Mouse (Mus musculus): ENCODE data around the gene Heca. TPM values are rescaled to one million over a fixed set of nuclear protein-coding genes. Genes with fewer than 3 reads are reported as not detected.

The Heca gene
- polyA plus RNA-seq, 1 experiment, result 8.6 TPM

Other genes starting within 250 kb of the Heca start
- 70.7 and 80.9 TPM in 2 replicates for gene Cited2, start 224.8 kb downstream of the Heca start, polyA plus RNA-seq (2012; rRNA removed)
- 0.15 and 1.7 TPM in 2 replicates for gene Txlnb, start 151.8 kb downstream of the Heca start, polyA plus RNA-seq (2012; rRNA removed)
- 12.3 and 15.3 TPM in 2 replicates for gene Abracl, start 75.2 kb upstream of the Heca start, polyA plus RNA-seq (2012; rRNA removed)
- gene Reps1, start 107.8 kb upstream of the Heca start, polyA plus RNA-seq (2012; rRNA removed), result 31.8 and 39.3 TPM in 2 replicates

Data from kidney, adult 2 months (tissue).